Mouse (Mus musculus): ENCODE data around the gene Cln3. TPM values are rescaled to one million over a fixed set of nuclear protein-coding genes. Genes with fewer than 3 reads are reported as not detected.

Gene Cln3
- polyA plus RNA-seq, 1 experiment from 2014 or later = 33.3 TPM

- ATAC-seq (ENCODE audit: insufficient read depth, low FRiP score) = no peak
- no peaks in the 10 kb centered on the region for H3K27me3 ChIP-seq (ENCODE audit: control insufficient read depth, insufficient read depth, low read length)
Measured at GRCm38 (mm10) chr7:126602650-126603049, 17.0 kb upstream of the Cln3 start.

GRCm38 (mm10) chr7:126601896-126602295 is 16.3 kb upstream of the Cln3 start:
- H3K4me2 ChIP-seq (ENCODE audit: low read depth, low read length) = no peak overlapping the region
- ATAC-seq (ENCODE audit: insufficient read depth, low FRiP score) = no peak
- H3K27me3 ChIP-seq (ENCODE audit: control insufficient read depth, insufficient read depth, low read length) = no peaks in the 10 kb centered on the region
- H3K27ac ChIP-seq (ENCODE audit: low read length) = no peak overlapping the region
- H3K36me3 ChIP-seq (ENCODE audit: control insufficient read depth, insufficient read depth, low read length) = no peaks in the 10 kb centered on the region
- H3K4me1 ChIP-seq (ENCODE audit: control insufficient read depth, insufficient read depth, low read length) = no peaks in the 10 kb centered on the region
- no peaks in the 10 kb centered on the region for H3K9me3 ChIP-seq (replicated peaks; ENCODE audit: control insufficient read depth, low read length)
- H3K4me3 ChIP-seq (replicated peaks; ENCODE audit: low read length) = no peak overlapping the region
- WGBS = 32% methylated on average over 5 of the region's 5 CpGs
- no peak overlapping the region for H3K9ac ChIP-seq (ENCODE audit: low read length)

More at GRCm38 (mm10) chr7:126602650-126603049, 17.0 kb upstream of the Cln3 start:
- Histone ChIP-seq H3K4me3 (replicated peaks; ENCODE audit: low read length) (no peak overlapping the region), H3K4me1 (ENCODE audit: control insufficient read depth, insufficient read depth, low read length) (0 out of 2 replicates have a peak, but pooled peaks cover 5% of the 10 kb centered on the region), H3K4me2 (ENCODE audit: low read depth, low read length) (no peak overlapping the region), H3K9ac (ENCODE audit: low read length) (no peak overlapping the region), H3K27ac (ENCODE audit: low read length) (no peak overlapping the region), H3K9me3 (replicated peaks; ENCODE audit: control insufficient read depth, low read length) (no peaks in the 10 kb centered on the region), H3K36me3 (ENCODE audit: control insufficient read depth, insufficient read depth, low read length) (no peaks in the 10 kb centered on the region)
- 74% methylated on average over 3 of the region's 3 CpGs for WGBS

GRCm38 (mm10) chr7:126598919-126599318 is 13.3 kb upstream of the Cln3 start:
- no peaks in the 10 kb centered on the region for H3K4me1 ChIP-seq (ENCODE audit: control insufficient read depth, insufficient read depth, low read length)
- H3K36me3 ChIP-seq (ENCODE audit: control insufficient read depth, insufficient read depth, low read length) = no peaks in the 10 kb centered on the region
- no peak overlapping the region for H3K9ac ChIP-seq (ENCODE audit: low read length)
- no peaks in the 10 kb centered on the region for H3K27me3 ChIP-seq (ENCODE audit: control insufficient read depth, insufficient read depth, low read length)
- no peaks in the 10 kb centered on the region for H3K9me3 ChIP-seq (replicated peaks; ENCODE audit: control insufficient read depth, low read length)
- 77% methylated on average over 6 of the region's 6 CpGs for WGBS
- no peak overlapping the region for H3K4me2 ChIP-seq (ENCODE audit: low read depth, low read length)
- no peak for ATAC-seq (ENCODE audit: insufficient read depth, low FRiP score)
- H3K27ac ChIP-seq (ENCODE audit: low read length) = peak overlapping the region; percentile 14; the same call in 1 of the 2 replicates
- no peak overlapping the region for H3K4me3 ChIP-seq (replicated peaks; ENCODE audit: low read length)

- no peak overlapping the region for H3K4me2 ChIP-seq (ENCODE audit: low read depth, low read length)
- H3K9ac ChIP-seq (ENCODE audit: low read length) = no peak overlapping the region
- H3K27me3 ChIP-seq (ENCODE audit: control insufficient read depth, insufficient read depth, low read length) = no peaks in the 10 kb centered on the region
- H3K36me3 ChIP-seq (ENCODE audit: control insufficient read depth, insufficient read depth, low read length) = no peaks in the 10 kb centered on the region
- ATAC-seq (ENCODE audit: insufficient read depth, low FRiP score) = no peak
- no peak overlapping the region for H3K4me3 ChIP-seq (replicated peaks; ENCODE audit: low read length)
- no peaks in the 10 kb centered on the region for H3K9me3 ChIP-seq (replicated peaks; ENCODE audit: control insufficient read depth, low read length)
- H3K4me1 ChIP-seq (ENCODE audit: control insufficient read depth, insufficient read depth, low read length) = no peaks in the 10 kb centered on the region
- no peak overlapping the region for H3K27ac ChIP-seq (ENCODE audit: low read length)
- WGBS = 44% methylated on average over 6 of the region's 6 CpGs
Measured at GRCm38 (mm10) chr7:126596414-126596813, 10.8 kb upstream of the Cln3 start.

- ATAC-seq (ENCODE audit: insufficient read depth, low FRiP score) = no peak
- Histone ChIP-seq H3K4me2 (ENCODE audit: low read depth, low read length) (no peak overlapping the region), H3K4me1 (ENCODE audit: control insufficient read depth, insufficient read depth, low read length) (no peaks in the 10 kb centered on the region), H3K4me3 (replicated peaks; ENCODE audit: low read length) (no peak overlapping the region), H3K36me3 (ENCODE audit: control insufficient read depth, insufficient read depth, low read length) (no peaks in the 10 kb centered on the region), H3K9ac (ENCODE audit: low read length) (no peak overlapping the region), H3K27ac (ENCODE audit: low read length) (no peak overlapping the region), H3K9me3 (replicated peaks; ENCODE audit: control insufficient read depth, low read length) (no peaks in the 10 kb centered on the region), H3K27me3 (ENCODE audit: control insufficient read depth, insufficient read depth, low read length) (no peaks in the 10 kb centered on the region)
- WGBS = 77% methylated on average over 5 of the region's 5 CpGs
Measured at GRCm38 (mm10) chr7:126595890-126596289, 10.3 kb upstream of the Cln3 start.

GRCm38 (mm10) chr7:126594862-126595561 is 9.4 kb upstream of the Cln3 start, which contains the start of gene Il27:
Gene Il27 (minus strand): TSS chr7:126594941.
- Histone ChIP-seq H3K4me2 (ENCODE audit: low read depth, low read length) (no peak within 1 kb of the TSS), H3K27me3 (ENCODE audit: control insufficient read depth, insufficient read depth, low read length) (no peaks in the 10 kb centered on the region), H3K4me1 (ENCODE audit: control insufficient read depth, insufficient read depth, low read length) (no peaks in the 10 kb centered on the region), H3K27ac (ENCODE audit: low read length) (no peak within 1 kb of the TSS), H3K4me3 (replicated peaks; ENCODE audit: low read length) (no peak within 1 kb of the TSS), H3K9me3 (replicated peaks; ENCODE audit: control insufficient read depth, low read length) (no peaks in the 10 kb centered on the region), H3K9ac (ENCODE audit: low read length) (no peak within 1 kb of the TSS), H3K36me3 (ENCODE audit: control insufficient read depth, insufficient read depth, low read length) (no peaks in the 10 kb centered on the region)
- WGBS = 77% methylated on average over 11 of the region's 11 CpGs
- ATAC-seq (ENCODE audit: insufficient read depth, low FRiP score) = no peak

GRCm38 (mm10) chr7:126587779-126588178 is 2.2 kb upstream of the Cln3 start:
- 7% methylated on average over 16 of the region's 16 CpGs for WGBS
- peak; percentile 38; the same call in 1 of the 2 replicates for ATAC-seq (ENCODE audit: insufficient read depth, low FRiP score)

GRCm38 (mm10) chr7:126586839-126587238 is 1.2 kb upstream of the Cln3 start:
- Histone ChIP-seq H3K27ac (ENCODE audit: low read length) (no peak overlapping the region), H3K9ac (ENCODE audit: low read length) (no peak overlapping the region; the same call in 1 of the 2 replicates), H3K36me3 (ENCODE audit: control insufficient read depth, insufficient read depth, low read length) (no peaks in the 10 kb centered on the region), H3K4me1 (ENCODE audit: control insufficient read depth, insufficient read depth, low read length) (0 out of 2 replicates have a peak, but pooled peaks cover 3% of the 10 kb centered on the region), H3K9me3 (replicated peaks; ENCODE audit: control insufficient read depth, low read length) (no peaks in the 10 kb centered on the region), H3K4me2 (ENCODE audit: low read depth, low read length) (no peak overlapping the region), H3K4me3 (replicated peaks; ENCODE audit: low read length) (no peak overlapping the region), H3K27me3 (ENCODE audit: control insufficient read depth, insufficient read depth, low read length) (no peaks in the 10 kb centered on the region; the same call in none of the 2 replicates)
- ATAC-seq (ENCODE audit: insufficient read depth, low FRiP score) = no peak
- 44% methylated on average over 8 of the region's 8 CpGs for WGBS

More at GRCm38 (mm10) chr7:126587779-126588178, 2.2 kb upstream of the Cln3 start:
- H3K4me3 ChIP-seq (replicated peaks; ENCODE audit: low read length) = peak overlapping the region; percentile 14; the same call in 1 of the 2 replicates
- peak overlapping the region; percentile 34 for H3K4me2 ChIP-seq (ENCODE audit: low read depth, low read length)
- H3K36me3 ChIP-seq (ENCODE audit: control insufficient read depth, insufficient read depth, low read length) = no peaks in the 10 kb centered on the region
- no peak overlapping the region for H3K27ac ChIP-seq (ENCODE audit: low read length)
- H3K27me3 ChIP-seq (ENCODE audit: control insufficient read depth, insufficient read depth, low read length) = no peaks in the 10 kb centered on the region; the same call in none of the 2 replicates
- peak overlapping the region; percentile 31 for H3K9ac ChIP-seq (ENCODE audit: low read length)
- no peaks in the 10 kb centered on the region for H3K4me1 ChIP-seq (ENCODE audit: control insufficient read depth, insufficient read depth, low read length)
- no peaks in the 10 kb centered on the region for H3K9me3 ChIP-seq (replicated peaks; ENCODE audit: control insufficient read depth, low read length)

- 0 out of 2 replicates have a peak, but pooled peaks cover 4% of the 10 kb centered on the region for H3K4me1 ChIP-seq (ENCODE audit: control insufficient read depth, insufficient read depth, low read length)
- no peaks in the 10 kb centered on the region for H3K9me3 ChIP-seq (replicated peaks; ENCODE audit: control insufficient read depth, low read length)
- peak within 1 kb of the TSS; percentile 78 for H3K4me2 ChIP-seq (ENCODE audit: low read depth, low read length)
- H3K36me3 ChIP-seq (ENCODE audit: control insufficient read depth, insufficient read depth, low read length) = no peaks in the 10 kb centered on the region
- no peaks in the 10 kb centered on the region; the same call in none of the 2 replicates for H3K27me3 ChIP-seq (ENCODE audit: control insufficient read depth, insufficient read depth, low read length)
- peak within 1 kb of the TSS; percentile 79; the same call in 1 of the 2 replicates for H3K9ac ChIP-seq (ENCODE audit: low read length)
- peak within 1 kb of the TSS; percentile 70 for H3K4me3 ChIP-seq (replicated peaks; ENCODE audit: low read length)
- H3K27ac ChIP-seq (ENCODE audit: low read length) = peak within 1 kb of the TSS; percentile 90
- WGBS = 73% methylated on average over 8 of the region's 8 CpGs
- no peak for ATAC-seq (ENCODE audit: insufficient read depth, low FRiP score)
Measured at GRCm38 (mm10) chr7:126584506-126584977, 1.1 kb downstream of the Cln3 start, which contains the start of gene Apobr. Gene Apobr (plus strand): TSS chr7:126584942.
